Mouse (Mus musculus): Measurements from ENCODE around the gene Ssna1. TPM values are rescaled to one million over a fixed set of nuclear protein-coding genes. Genes with fewer than 3 reads are reported as not detected.

Gene Ssna1
- total and polyA plus RNA-seq, 3 experiments: 51.4 to 80.6 (median 72.9) TPM

DNA sequence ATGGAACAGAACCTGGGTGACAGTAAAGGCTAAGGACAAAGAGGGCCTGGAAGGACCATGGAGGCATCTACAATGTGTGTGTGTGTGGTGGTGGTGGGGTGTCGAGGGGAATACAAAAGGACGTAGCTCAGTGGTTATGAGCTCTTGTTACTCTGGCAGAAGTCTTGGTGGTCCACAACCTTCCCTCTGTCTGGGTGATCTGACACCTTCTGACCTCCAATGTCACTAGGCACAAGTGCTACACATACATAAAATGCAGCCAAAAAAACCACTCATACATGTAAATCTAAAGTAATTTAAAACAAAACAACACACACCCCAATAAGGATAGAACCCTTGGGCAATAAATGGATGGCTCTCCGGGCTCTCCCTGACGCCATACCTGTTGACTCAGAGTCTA is 44.8 kb downstream of the Ssna1 start:
- H3K27ac ChIP-seq (ENCODE audit: insufficient read depth, low read depth): no peak overlapping the region
- dilution Hi-C loops (cut with MboI; ENCODE audit: extremely low pct_ligation_motif_present, extremely low pct_unique_long_range_greater_than_20kb, low sequenced_read_pairs): no loop called here

DNA sequence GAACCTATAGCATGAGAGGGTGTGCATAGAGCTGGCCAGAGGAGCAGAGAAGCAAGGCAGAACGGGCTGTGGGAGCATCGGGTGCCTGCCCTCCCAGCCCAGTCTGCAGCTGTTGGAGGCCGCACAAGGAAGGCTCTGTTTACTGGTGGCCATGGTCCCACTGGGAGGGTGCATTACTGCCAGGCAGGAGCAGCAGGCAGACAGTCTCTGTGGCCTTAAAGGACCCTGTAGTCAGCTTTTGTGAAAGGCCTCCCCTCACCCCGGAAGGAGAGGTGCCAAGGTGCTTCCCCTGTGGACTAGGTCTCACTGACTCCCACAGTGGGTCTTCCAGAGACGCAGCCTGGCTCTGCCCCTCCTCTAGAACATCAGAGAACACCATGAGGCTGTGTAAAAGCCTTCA is 45.4 kb downstream of the Ssna1 start:
- TF ChIP-seq PAX5 (IDR thresholded peaks at IDR 0.05; ENCODE audit: low read length) (no peak), KAT2A (IDR thresholded peaks at IDR 0.05; ENCODE audit: insufficient replicate concordance, low read length) (no peak), POLR2AphosphoS2 (IDR thresholded peaks at IDR 0.05; ENCODE audit: low read depth, low read length) (no peak), JUN (IDR thresholded peaks at IDR 0.05; ENCODE audit: insufficient read depth, low read depth, low read length) (no peak), MAFK (IDR thresholded peaks at IDR 0.05; ENCODE audit: insufficient replicate concordance, low read length) (no peak), ZKSCAN1 (IDR thresholded peaks at IDR 0.05; ENCODE audit: borderline replicate concordance, low read depth, low read length) (no peak), NELFE (IDR thresholded peaks at IDR 0.05; ENCODE audit: low read depth, low read length) (no peak), CHD1 (IDR thresholded peaks at IDR 0.05; ENCODE audit: low read depth, low read length) (no peak), SIN3A (IDR thresholded peaks at IDR 0.05; ENCODE audit: low read length) (no peak), ETS1 (conservative IDR thresholded peaks at IDR 0.05; ENCODE audit: low read depth, low read length) (no peak), USF1 (IDR thresholded peaks at IDR 0.05; ENCODE audit: low read depth, low read length) (no peak)
- Histone ChIP-seq H3K4me2 (ENCODE audit: insufficient read depth, low read depth, poor library complexity, severe bottlenecking) (no peak overlapping the region), H3K9ac (ENCODE audit: insufficient read depth, low read depth) (no peak overlapping the region), H3K79me2 (replicated peaks; ENCODE audit: control insufficient read depth, extremely low read depth, insufficient read depth, poor library complexity, severe bottlenecking) (peaks cover 9% of the 10 kb centered on the region), H3K27me3 (replicated peaks) (peaks cover 30% of the 10 kb centered on the region), H3K36me3 (replicated peaks in 1 of 2; ENCODE audit: control insufficient read depth in 1 of 2, insufficient read depth in 1 of 2, low read length in 1 of 2) (peaks cover 13 to 19% of the 10 kb centered on the region in 2 experiments), H3K4me3 (replicated peaks in 1 of 3; ENCODE audit: low read depth in 2 of 3, low read length in 2 of 3, poor library complexity in 1 of 3) (no peak overlapping the region), H3K27ac (ENCODE audit: insufficient read depth, low read depth) (no peak overlapping the region), H3K9me3 (replicated peaks; ENCODE audit: low read length) (no peaks in the 10 kb centered on the region), H3K4me1 (ENCODE audit: control insufficient read depth in 1 of 2, insufficient read depth in 2 of 2) (peaks cover 10 to 29% of the 10 kb centered on the region in 2 experiments; a peak in 3 of 4 replicates)
- in situ Hi-C loops (cut with MboI; ENCODE audit: low pct_ligation_motif_present, low pct_unique_long_range_greater_than_20kb, low sequenced_read_pairs): no loop called here
- DNase-seq (ENCODE audit: extremely low read depth): no peak
- dilution Hi-C loops (cut with MboI; ENCODE audit: extremely low pct_ligation_motif_present, extremely low pct_unique_long_range_greater_than_20kb, low sequenced_read_pairs): no loop called here

More for the DNA sequence above, 44.8 kb downstream of the Ssna1 start:
- TF ChIP-seq ZMIZ1 (IDR thresholded peaks at IDR 0.05; ENCODE audit: low read depth, low read length) (no peak), ETS1 (conservative IDR thresholded peaks at IDR 0.05; ENCODE audit: low read depth, low read length) (no peak), UBTF (IDR thresholded peaks at IDR 0.05; ENCODE audit: low read depth, low read length) (no peak), POLR2AphosphoS2 (IDR thresholded peaks at IDR 0.05; ENCODE audit: low read depth, low read length) (no peak), MAX (IDR thresholded peaks at IDR 0.05; ENCODE audit: low read length) (no peak), IRF4 (IDR thresholded peaks at IDR 0.05; ENCODE audit: low read depth, low read length) (no peak), ZNF384 (IDR thresholded peaks at IDR 0.05; ENCODE audit: low read depth, low read length) (no peak), SMC3 (IDR thresholded peaks at IDR 0.05; ENCODE audit: low read depth, low read length) (no peak), NELFE (IDR thresholded peaks at IDR 0.05; ENCODE audit: low read depth, low read length) (no peak), CHD1 (IDR thresholded peaks at IDR 0.05; ENCODE audit: low read depth, low read length) (no peak), MEF2A (IDR thresholded peaks at IDR 0.05; ENCODE audit: borderline replicate concordance, low read depth, low read length) (no peak), ELF1 (IDR thresholded peaks at IDR 0.05; ENCODE audit: low read depth, low read length) (no peak), CTCF (conservative IDR thresholded peaks at IDR 0.05 in 1 of 2, IDR thresholded peaks at IDR 0.05 in 1 of 2; ENCODE audit: low read depth in 2 of 2, low read length in 2 of 2) (no peak)
- H3K4me2 ChIP-seq (ENCODE audit: insufficient read depth, low read depth, poor library complexity, severe bottlenecking): no peak overlapping the region
- no peak overlapping the region for H3K9ac ChIP-seq (ENCODE audit: insufficient read depth, low read depth)
- peaks cover 9% of the 10 kb centered on the region for H3K79me2 ChIP-seq (replicated peaks; ENCODE audit: control insufficient read depth, extremely low read depth, insufficient read depth, poor library complexity, severe bottlenecking)
- H3K4me3 ChIP-seq (replicated peaks in 1 of 3; ENCODE audit: low read depth in 2 of 3, low read length in 2 of 3, poor library complexity in 1 of 3): no peak overlapping the region
- peaks cover 34% of the 10 kb centered on the region for H3K27me3 ChIP-seq (replicated peaks)
- DNase-seq (ENCODE audit: extremely low read depth): no peak
- H3K4me1 ChIP-seq (ENCODE audit: control insufficient read depth in 1 of 2, insufficient read depth in 2 of 2): peaks cover 6 to 27% of the 10 kb centered on the region in 2 experiments; a peak in 3 of 4 replicates
- H3K9me3 ChIP-seq (replicated peaks; ENCODE audit: low read length): no peaks in the 10 kb centered on the region
- in situ Hi-C loops (cut with MboI; ENCODE audit: low pct_ligation_motif_present, low pct_unique_long_range_greater_than_20kb, low sequenced_read_pairs): no loop called here
- H3K36me3 ChIP-seq (replicated peaks in 1 of 2; ENCODE audit: control insufficient read depth in 1 of 2, insufficient read depth in 1 of 2, low read length in 1 of 2): peaks cover 8 to 14% of the 10 kb centered on the region in 2 experiments

All from CH12.LX (cell line).